Mouse (Mus musculus) megakaryocyte-erythroid progenitor cell, adult 5-6 weeks (primary cell): ENCODE measurements around the gene Luc7l2. TPM values are rescaled to one million over a fixed set of nuclear protein-coding genes. Genes with fewer than 3 reads are reported as not detected.

Experiments used
- ATAC-seq: replicated peaks from 2 replicates; pipeline ENCODE4 v1.8.0; 2016; ENCODE audit warnings: mild to moderate bottlenecking, inconsistent platforms; ENCODE audit not compliant: severe bottlenecking, poor library complexity, low FRiP score, low TSS enrichment
- total RNA-seq, 2 experiments: library from RNA; stranded (forward) in 1 of 2; stranded (reverse) in 1 of 2; fragments of 200-1000, 215-1000 nt in 1 of 2; fragments of >200 nt in 1 of 2; fragmentation: Nextera tagmentation in 1 of 2; gene quantifications; 2 replicates each; pipeline ENCODE4 v1.2.3; 2014 to 2017

Gene Luc7l2
- total RNA-seq, 2 experiments from 2014 or later, result 217 to 248 TPM

DNA sequence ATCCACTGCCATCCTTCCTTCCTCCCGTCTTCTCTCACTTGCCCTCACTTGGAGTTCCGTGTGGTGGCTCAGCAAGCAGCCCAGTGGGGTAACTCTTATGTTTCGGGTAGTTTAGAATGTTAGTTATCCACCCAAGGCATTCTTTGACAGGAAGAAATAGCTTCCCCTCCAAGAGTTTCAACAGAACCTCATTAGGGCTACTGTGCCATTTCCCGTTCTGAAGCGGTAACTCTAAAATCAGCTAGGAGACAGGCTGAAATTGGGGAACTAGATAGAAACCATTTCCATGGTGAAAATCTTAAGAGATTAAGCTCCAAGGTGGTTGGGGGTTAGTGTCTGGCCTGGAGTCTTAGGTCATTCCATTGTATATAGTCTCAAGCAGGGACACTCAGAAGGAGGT lies 90.1 kb downstream of the Luc7l2 start:
- no peak for ATAC-seq

DNA sequence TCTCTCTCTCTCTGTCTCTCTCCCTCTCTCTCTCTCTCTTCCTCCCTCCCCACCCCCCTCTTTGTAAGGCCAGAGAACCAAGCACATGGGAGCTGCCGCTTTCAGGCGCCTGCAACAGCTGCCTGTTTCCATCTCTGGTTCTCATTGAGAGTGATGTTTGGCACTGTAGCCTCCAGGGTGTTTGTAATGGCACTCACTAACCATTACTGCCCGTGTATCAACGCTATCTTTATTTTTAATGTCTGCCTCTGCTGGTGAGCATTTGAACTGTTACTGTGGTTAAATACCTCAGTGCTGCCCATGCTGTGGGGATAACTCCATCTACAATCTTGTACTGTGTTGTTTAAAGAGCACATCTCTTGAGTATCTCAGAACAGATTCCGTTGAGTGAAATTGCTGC lies 90.5 kb downstream of the Luc7l2 start:
- ATAC-seq, result peak; percentile 78

- no peak for ATAC-seq
These were observed 91.5 kb downstream of the Luc7l2 start for GRCm38 (mm10) chr6:38642593-38642992.

- ATAC-seq, result no peak
These were observed 91.9 kb downstream of the Luc7l2 start for GRCm38 (mm10) chr6:38643039-38643438.

- no peak for ATAC-seq
These were observed 98.4 kb downstream of the Luc7l2 start for GRCm38 (mm10) chr6:38649545-38649944.

DNA sequence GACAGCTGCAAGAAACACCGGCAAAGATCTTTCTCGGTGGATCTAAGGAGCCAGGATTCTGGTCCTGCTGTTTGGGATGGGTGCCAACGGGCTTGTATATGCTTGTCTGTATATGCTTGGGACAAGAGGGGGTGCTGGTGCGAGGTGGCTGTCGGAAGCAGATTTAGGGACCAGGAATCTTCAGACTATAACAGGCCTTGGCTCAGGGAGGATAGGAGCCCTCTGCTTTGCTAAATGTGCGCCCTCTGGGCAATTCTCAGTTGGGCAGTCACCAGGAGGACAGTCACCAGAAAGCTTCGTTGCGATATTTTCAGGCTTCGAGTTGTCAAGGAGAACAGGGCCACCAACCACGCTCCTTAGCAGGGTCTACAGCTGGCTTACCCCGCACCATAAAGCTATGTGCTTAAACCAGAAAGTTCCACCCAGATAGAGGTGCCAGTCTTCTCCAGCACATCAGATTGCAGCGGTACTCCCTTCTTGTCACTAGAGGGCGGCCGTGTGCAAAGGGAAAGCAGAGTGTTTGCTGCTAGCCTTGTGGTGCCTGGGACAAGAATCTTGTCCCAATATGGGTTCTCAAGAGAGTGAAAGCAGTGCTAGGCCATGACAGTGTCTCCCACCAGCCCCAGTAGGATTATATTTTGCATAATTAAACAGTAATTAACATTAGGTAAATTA lies 99.3 kb downstream of the Luc7l2 start:
- peak; percentile 89 for ATAC-seq

Other genes with a start within 250 kb of the Luc7l2 start
- 53.4 and 71.4 TPM in 2 replicates for gene Zc3hav1, start 196.7 kb upstream of the Luc7l2 start, total RNA-seq (2014; fragmentation: Nextera tagmentation)
- 60.1 and 64.0 TPM in 2 replicates for gene Zc3hav1, start 196.7 kb upstream of the Luc7l2 start, total RNA-seq (2017)
- gene Ttc26, start 169.9 kb upstream of the Luc7l2 start, total RNA-seq (2014; fragmentation: Nextera tagmentation), result 0.74 and 1.4 TPM in 2 replicates
- gene Ttc26, start 169.9 kb upstream of the Luc7l2 start, total RNA-seq (2017), result 1.2 and 1.5 TPM in 2 replicates
- gene Ubn2, start 117.4 kb upstream of the Luc7l2 start, total RNA-seq (2014; fragmentation: Nextera tagmentation), result 57.8 and 58.2 TPM in 2 replicates
- gene Ubn2, start 117.4 kb upstream of the Luc7l2 start, total RNA-seq (2017), result 15.6 and 26.8 TPM in 2 replicates
- gene Fmc1, start 17.8 kb upstream of the Luc7l2 start, total RNA-seq (2014; fragmentation: Nextera tagmentation), result 113 and 175 TPM in 2 replicates
- gene Fmc1, start 17.8 kb upstream of the Luc7l2 start, total RNA-seq (2017), result 34.6 and 43.6 TPM in 2 replicates
- not detected in 2 replicates for gene Klrg2, start 85.9 kb downstream of the Luc7l2 start, total RNA-seq (2014; fragmentation: Nextera tagmentation)
- gene Klrg2, start 85.9 kb downstream of the Luc7l2 start, total RNA-seq (2017), result not detected in 2 replicates
- not detected in 2 replicates for gene Clec2l, start 111.7 kb downstream of the Luc7l2 start, total RNA-seq (2014; fragmentation: Nextera tagmentation)
- gene Clec2l, start 111.7 kb downstream of the Luc7l2 start, total RNA-seq (2017), result not detected in 2 replicates